Mouse (Mus musculus) midbrain, embryonic 10.5 days (tissue): ENCODE measurements around the gene Lrrc73. TPM values are rescaled to one million over a fixed set of nuclear protein-coding genes. Genes with fewer than 3 reads are reported as not detected.

Source experiments
- DNase-seq: peaks from one replicate; pipeline ENCODE4 v3.0.0-alpha.2; 2017; ENCODE audit warnings: low spot score
- H3K27ac ChIP-seq: fragments of 300-500 bp; sonication (generic); replicated peaks from 2 replicates; pipeline ENCODE4 v1.5.1; 2016; ENCODE audit warnings: mild to moderate bottlenecking
- H3K27me3 ChIP-seq: fragments of 300-500 bp; sonication (generic); 2 replicates; pipeline ENCODE4 v1.6.1; 2016; ENCODE audit warnings: low read depth, mild to moderate bottlenecking; ENCODE audit not compliant: poor library complexity, severe bottlenecking
- H3K36me3 ChIP-seq: fragments of 300-500 bp; sonication (generic); 2 replicates; pipeline ENCODE4 v1.6.1; 2016; ENCODE audit warnings: mild to moderate bottlenecking, moderate library complexity
- H3K4me1 ChIP-seq: fragments of 300-500 bp; sonication (generic); 2 replicates; pipeline ENCODE4 v1.6.1; 2016
- H3K4me3 ChIP-seq: fragments of 300-500 bp; sonication (generic); 2 replicates; pipeline ENCODE4 v1.5.1; 2016; ENCODE audit warnings: mild to moderate bottlenecking, moderate library complexity
- H3K9me3 ChIP-seq: fragments of 300-500 bp; sonication (generic); replicated peaks from 2 replicates; pipeline ENCODE4 v1.6.1; 2016; ENCODE audit warnings: mild to moderate bottlenecking
- WGBS: fragments of 180-500 bp; shearing (Covaris S2); methylation state at CpG from one replicate; pipeline ENCODE4 v1.1.7; 2016; 5-methylcytosine and 5-hydroxymethylcytosine counted together
- polyA plus RNA-seq: library from polyadenylated mRNA; unstranded; fragments of >200 nt; fragmentation: Nextera tagmentation; extraction: Ambion mirVana; gene quantifications from 2 replicates; pipeline ENCODE4 v1.2.1, GENCODE M21; 2016

The Lrrc73 gene
- 1.6 and 1.9 TPM in 2 replicates for polyA plus RNA-seq

GRCm38 (mm10) chr17:46253452-46254084 is at the start of gene Lrrc73:
Gene Lrrc73 (plus strand): TSS chr17:46253531.
- H3K36me3 ChIP-seq, result peaks cover 65% of the 10 kb centered on the region
- DNase-seq, result peak; percentile 93
- H3K27me3 ChIP-seq, result peaks cover 22% of the 10 kb centered on the region
- peak within 1 kb of the TSS; percentile 83 for H3K4me3 ChIP-seq
- peak within 1 kb of the TSS; percentile 81 for H3K27ac ChIP-seq
- H3K4me1 ChIP-seq, result peaks cover 37% of the 10 kb centered on the region
- no peaks in the 10 kb centered on the region for H3K9me3 ChIP-seq
- 2% methylated on average over 48 of the region's 48 CpGs for WGBS

- H3K27ac ChIP-seq, result no peak overlapping the region
- no peaks in the 10 kb centered on the region for H3K9me3 ChIP-seq
- H3K36me3 ChIP-seq, result peaks cover 76% of the 10 kb centered on the region
- no peak for DNase-seq
- no peaks in the 10 kb centered on the region for H3K27me3 ChIP-seq
- H3K4me3 ChIP-seq, result no peak overlapping the region
- peaks cover 17% of the 10 kb centered on the region for H3K4me1 ChIP-seq
Observed at GRCm38 (mm10) chr17:46206676-46207075, 46.7 kb upstream of the Lrrc73 start.

GRCm38 (mm10) chr17:46210550-46210949 is 42.8 kb upstream of the Lrrc73 start:
- WGBS, result 98% methylated on average over 3 of the region's 3 CpGs
- no peak for DNase-seq
- Histone ChIP-seq H3K4me1 (no peaks in the 10 kb centered on the region), H3K27me3 (no peaks in the 10 kb centered on the region), H3K4me3 (no peak overlapping the region), H3K9me3 (no peaks in the 10 kb centered on the region), H3K36me3 (peaks cover 100% of the 10 kb centered on the region), H3K27ac (no peak overlapping the region)

GRCm38 (mm10) chr17:46221601-46222000 is 31.7 kb upstream of the Lrrc73 start:
- Histone ChIP-seq H3K36me3 (peaks cover 100% of the 10 kb centered on the region), H3K9me3 (no peaks in the 10 kb centered on the region)
- WGBS, result 93% methylated on average over 3 of the region's 3 CpGs

GRCm38 (mm10) chr17:46227576-46227975 is 25.8 kb upstream of the Lrrc73 start:
- no peaks in the 10 kb centered on the region for H3K9me3 ChIP-seq
- DNase-seq, result no peak
- H3K27ac ChIP-seq, result no peak overlapping the region
- WGBS, result 88% methylated on average over 7 of the region's 7 CpGs
- no peak overlapping the region for H3K4me3 ChIP-seq
- H3K36me3 ChIP-seq, result peaks cover 100% of the 10 kb centered on the region
- no peaks in the 10 kb centered on the region for H3K27me3 ChIP-seq
- no peaks in the 10 kb centered on the region for H3K4me1 ChIP-seq

More at GRCm38 (mm10) chr17:46221601-46222000, 31.7 kb upstream of the Lrrc73 start:
- H3K27ac ChIP-seq, result no peak overlapping the region
- H3K4me3 ChIP-seq, result no peak overlapping the region
- H3K4me1 ChIP-seq, result no peaks in the 10 kb centered on the region
- DNase-seq, result no peak
- no peaks in the 10 kb centered on the region for H3K27me3 ChIP-seq

GRCm38 (mm10) chr17:46236067-46236466 is 17.3 kb upstream of the Lrrc73 start:
- DNase-seq, result no peak
- Histone ChIP-seq H3K4me3 (no peak overlapping the region), H3K9me3 (no peaks in the 10 kb centered on the region), H3K4me1 (no peaks in the 10 kb centered on the region), H3K27ac (no peak overlapping the region), H3K36me3 (peaks cover 100% of the 10 kb centered on the region), H3K27me3 (no peaks in the 10 kb centered on the region)
- 79% methylated on average over 1 of the region's 1 CpGs for WGBS

GRCm38 (mm10) chr17:46237079-46237478 is 16.3 kb upstream of the Lrrc73 start:
- H3K36me3 ChIP-seq, result peaks cover 100% of the 10 kb centered on the region
- no peak overlapping the region for H3K4me3 ChIP-seq
- no peaks in the 10 kb centered on the region for H3K9me3 ChIP-seq
- no peak overlapping the region for H3K27ac ChIP-seq
- H3K4me1 ChIP-seq, result no peaks in the 10 kb centered on the region
- 94% methylated on average over 6 of the region's 6 CpGs for WGBS
- no peak for DNase-seq
- no peaks in the 10 kb centered on the region for H3K27me3 ChIP-seq

- H3K9me3 ChIP-seq, result no peaks in the 10 kb centered on the region
- 90% methylated on average over 5 of the region's 5 CpGs for WGBS
- H3K4me3 ChIP-seq, result no peak overlapping the region
- no peak overlapping the region for H3K27ac ChIP-seq
- no peak for DNase-seq
- no peaks in the 10 kb centered on the region for H3K4me1 ChIP-seq
- no peaks in the 10 kb centered on the region for H3K27me3 ChIP-seq
- H3K36me3 ChIP-seq, result peaks cover 100% of the 10 kb centered on the region
Observed at GRCm38 (mm10) chr17:46237480-46237879, 15.9 kb upstream of the Lrrc73 start.

GRCm38 (mm10) chr17:46239516-46240114 is 13.7 kb upstream of the Lrrc73 start:
- 93% methylated on average over 15 of the region's 15 CpGs for WGBS
- DNase-seq, result no peak
- H3K27ac ChIP-seq, result no peak overlapping the region
- no peaks in the 10 kb centered on the region for H3K9me3 ChIP-seq
- no peaks in the 10 kb centered on the region for H3K4me1 ChIP-seq
- no peak overlapping the region for H3K4me3 ChIP-seq
- peaks cover 100% of the 10 kb centered on the region for H3K36me3 ChIP-seq
- H3K27me3 ChIP-seq, result no peaks in the 10 kb centered on the region

- WGBS, result 82% methylated on average over 11 of the region's 11 CpGs
- Histone ChIP-seq H3K27ac (no peak overlapping the region), H3K27me3 (no peaks in the 10 kb centered on the region), H3K4me3 (no peak overlapping the region), H3K36me3 (peaks cover 100% of the 10 kb centered on the region), H3K4me1 (peaks cover 1% of the 10 kb centered on the region), H3K9me3 (no peaks in the 10 kb centered on the region)
- no peak for DNase-seq
Observed at GRCm38 (mm10) chr17:46241471-46241870, 11.9 kb upstream of the Lrrc73 start.

- Histone ChIP-seq H3K27ac (no peak overlapping the region), H3K4me1 (peaks cover 8% of the 10 kb centered on the region), H3K27me3 (no peaks in the 10 kb centered on the region), H3K9me3 (no peaks in the 10 kb centered on the region), H3K4me3 (no peak overlapping the region), H3K36me3 (peaks cover 95% of the 10 kb centered on the region)
- DNase-seq, result no peak
- 89% methylated on average over 13 of the region's 13 CpGs for WGBS
Observed at GRCm38 (mm10) chr17:46242274-46242673, 11.1 kb upstream of the Lrrc73 start.

- Histone ChIP-seq H3K4me3 (no peak overlapping the region), H3K27me3 (no peaks in the 10 kb centered on the region), H3K27ac (no peak overlapping the region), H3K36me3 (peaks cover 88% of the 10 kb centered on the region), H3K4me1 (peaks cover 8% of the 10 kb centered on the region), H3K9me3 (no peaks in the 10 kb centered on the region)
- WGBS, result 87% methylated on average over 4 of the region's 4 CpGs
- DNase-seq, result no peak
Observed at GRCm38 (mm10) chr17:46242993-46243392, 10.3 kb upstream of the Lrrc73 start.

- Histone ChIP-seq H3K9me3 (no peaks in the 10 kb centered on the region), H3K4me1 (peaks cover 14% of the 10 kb centered on the region), H3K36me3 (peaks cover 82% of the 10 kb centered on the region), H3K27me3 (no peaks in the 10 kb centered on the region), H3K27ac (no peak overlapping the region), H3K4me3 (no peak overlapping the region)
- DNase-seq, result no peak
- WGBS, result 84% methylated on average over 2 of the region's 2 CpGs
Observed at GRCm38 (mm10) chr17:46243624-46244023, 9.7 kb upstream of the Lrrc73 start.
